Mouse (Mus musculus) heart, embryonic 15.5 days (tissue): ENCODE measurements around the gene Mettl15. TPM values are rescaled to one million over a fixed set of nuclear protein-coding genes. Genes with fewer than 3 reads are reported as not detected.

Experiments
- ATAC-seq: fragments of 200-750 bp; cut with Nextera tagmentation; replicated peaks from 2 replicates; pipeline ENCODE4 v1.8.0; 2017; ENCODE audit warnings: low read depth, moderate TSS enrichment; ENCODE audit not compliant: insufficient number of reproducible peaks, insufficient read depth, low FRiP score
- H3K27ac ChIP-seq: fragments of 300-500 bp; sonication (generic); 2 replicates; pipeline ENCODE4 v1.5.1; 2015; ENCODE audit warnings: mild to moderate bottlenecking, inconsistent platforms
- H3K27me3 ChIP-seq: fragments of 300-500 bp; sonication (generic); 2 replicates; pipeline ENCODE4 v1.6.1; 2015; ENCODE audit warnings: inconsistent platforms
- H3K36me3 ChIP-seq: fragments of 300-500 bp; sonication (generic); 2 replicates; pipeline ENCODE4 v1.6.1; 2015; ENCODE audit warnings: mild to moderate bottlenecking, inconsistent platforms
- H3K4me1 ChIP-seq: fragments of 300-500 bp; sonication (generic); replicated peaks from 2 replicates; pipeline ENCODE4 v1.6.1; 2015; ENCODE audit warnings: inconsistent platforms
- H3K4me2 ChIP-seq: fragments of 300-500 bp; sonication (generic); 2 replicates; pipeline ENCODE4 v1.6.1; 2015; ENCODE audit warnings: inconsistent platforms, mild to moderate bottlenecking, moderate library complexity
- H3K4me3 ChIP-seq: fragments of 300-500 bp; sonication (generic); 2 replicates; pipeline ENCODE4 v1.5.1; 2015; ENCODE audit warnings: mild to moderate bottlenecking, inconsistent platforms
- H3K9ac ChIP-seq: fragments of 300-500 bp; sonication (generic); 2 replicates; pipeline ENCODE4 v1.6.1; 2015; ENCODE audit warnings: mild to moderate bottlenecking, inconsistent platforms
- H3K9me3 ChIP-seq: fragments of 300-500 bp; sonication (generic); replicated peaks from 2 replicates; pipeline ENCODE4 v1.6.1; 2016; ENCODE audit warnings: inconsistent platforms
- WGBS: fragments of 180-500 bp; shearing (Covaris S2); methylation state at CpG from one replicate; pipeline ENCODE4 v1.1.7; 2015; ENCODE audit warnings: mixed read lengths; 5-methylcytosine and 5-hydroxymethylcytosine counted together
- polyA plus RNA-seq: library from polyadenylated mRNA; unstranded; fragments of >200 nt; fragmentation: Nextera tagmentation; extraction: Ambion mirVana; gene quantifications from 2 replicates; pipeline ENCODE4 v1.2.1, GENCODE M21; 2015

Gene Mettl15
- polyA plus RNA-seq = 15.7 and 16.5 TPM in 2 replicates

DNA sequence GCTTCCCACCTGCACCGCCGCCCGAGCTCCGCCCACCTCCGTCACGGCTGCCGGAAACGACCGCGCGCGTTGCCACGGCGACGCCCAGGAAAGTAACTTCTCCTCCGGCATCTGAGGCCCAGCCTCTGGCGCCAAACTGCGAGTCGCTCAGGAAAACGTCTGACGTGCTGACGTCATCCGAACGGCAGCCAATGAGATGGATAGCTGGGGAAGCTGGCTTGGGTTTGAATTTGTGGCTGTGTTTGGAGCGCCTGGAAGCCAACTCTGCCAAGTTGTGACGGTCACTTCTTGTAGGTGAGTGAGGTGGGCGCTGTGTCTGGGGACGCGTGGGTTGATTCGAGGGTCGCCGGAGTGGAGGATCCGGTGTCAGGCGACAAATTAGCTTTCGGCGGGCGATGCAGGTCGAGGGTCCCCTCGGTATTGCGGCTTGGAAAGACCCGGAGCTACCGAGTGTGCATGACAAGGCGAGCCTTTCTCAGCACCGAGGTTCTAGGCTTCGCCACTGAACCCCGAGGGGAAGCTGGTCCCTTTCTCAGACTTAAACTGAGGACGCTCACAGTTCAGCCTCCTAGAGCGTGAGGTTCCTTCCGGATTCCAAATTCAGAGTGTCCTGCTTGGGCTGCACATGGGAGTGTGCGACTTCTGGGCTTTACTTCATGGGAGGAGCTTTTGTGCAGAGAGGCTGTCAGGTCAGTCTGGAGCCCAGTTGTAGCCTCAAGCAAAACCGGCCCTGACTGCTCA is at the start of gene Mettl15, which contains the start of gene Kif18a:
Mettl15 (minus strand) TSS at position 149 of the 741 bp plus-strand sequence.
Kif18a (plus strand) TSS at position 139 of the 741 bp plus-strand sequence.
- H3K9me3 ChIP-seq = no peaks in the 10 kb centered on the region
- peak within 1 kb of the TSS; percentile 81 for H3K4me3 ChIP-seq
- peak within 1 kb of the TSS; percentile 82 for H3K27ac ChIP-seq
- H3K9ac ChIP-seq = peak within 1 kb of the TSS; percentile 70
- ATAC-seq = peak; percentile 96
- no peaks in the 10 kb centered on the region for H3K36me3 ChIP-seq
- peak within 1 kb of the TSS; percentile 67 for H3K4me2 ChIP-seq
- no peaks in the 10 kb centered on the region for H3K27me3 ChIP-seq
- WGBS = under 1% methylated on average over 51 of the region's 51 CpGs
- peaks cover 16% of the 10 kb centered on the region for H3K4me1 ChIP-seq

DNA sequence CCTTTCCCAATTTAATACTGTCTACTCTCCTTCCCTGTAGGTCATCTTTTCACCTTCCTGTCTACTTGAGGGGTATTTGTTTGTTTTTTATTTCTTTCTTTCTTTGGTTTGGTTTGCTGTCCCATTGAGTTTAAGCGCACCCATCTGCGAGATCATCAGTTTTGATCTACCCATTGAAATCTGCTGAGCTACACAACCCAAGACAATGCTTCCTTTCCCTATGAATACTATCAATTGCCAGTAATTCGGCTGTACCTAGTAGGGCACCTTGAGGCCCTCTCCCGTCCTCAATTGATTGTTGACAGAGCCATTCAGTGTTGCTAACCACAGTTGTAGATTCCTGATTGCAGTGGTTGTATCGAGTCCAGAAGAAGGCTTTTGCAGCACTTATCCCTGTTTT is 30.8 kb upstream of the Mettl15 start:
- H3K4me2 ChIP-seq = no peak overlapping the region
- WGBS = 93% methylated on average over 5 of the region's 5 CpGs
- H3K27ac ChIP-seq = no peak overlapping the region
- no peaks in the 10 kb centered on the region for H3K27me3 ChIP-seq
- peaks cover 32% of the 10 kb centered on the region for H3K36me3 ChIP-seq
- H3K9me3 ChIP-seq = no peaks in the 10 kb centered on the region
- H3K4me3 ChIP-seq = no peak overlapping the region
- no peak for ATAC-seq
- no peaks in the 10 kb centered on the region for H3K4me1 ChIP-seq
- no peak overlapping the region for H3K9ac ChIP-seq

DNA sequence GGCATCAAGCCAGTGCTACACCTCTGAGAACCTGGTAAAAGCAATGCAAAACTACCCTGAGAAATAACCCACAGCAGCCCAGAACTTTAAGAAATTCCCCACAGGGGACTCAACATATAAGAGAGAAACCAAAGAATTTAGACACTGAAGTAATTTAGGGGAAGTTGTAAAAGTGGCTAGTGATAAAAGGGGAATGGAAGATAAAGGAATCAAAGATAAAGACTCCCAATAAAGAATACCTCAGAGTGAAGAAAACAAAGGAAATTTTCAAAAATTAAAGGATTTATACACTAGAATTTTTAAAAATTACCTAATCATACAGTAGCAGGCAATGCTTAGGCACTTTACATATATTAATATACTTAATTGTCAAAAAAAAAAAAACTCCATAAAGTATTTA is 23.1 kb upstream of the Mettl15 start:
- H3K9ac ChIP-seq = no peak overlapping the region
- H3K27ac ChIP-seq = no peak overlapping the region
- no peak for ATAC-seq
- H3K4me1 ChIP-seq = no peaks in the 10 kb centered on the region
- H3K36me3 ChIP-seq = peaks cover 18% of the 10 kb centered on the region
- H3K27me3 ChIP-seq = no peaks in the 10 kb centered on the region
- H3K4me3 ChIP-seq = no peak overlapping the region
- no peaks in the 10 kb centered on the region for H3K9me3 ChIP-seq
- H3K4me2 ChIP-seq = no peak overlapping the region

DNA sequence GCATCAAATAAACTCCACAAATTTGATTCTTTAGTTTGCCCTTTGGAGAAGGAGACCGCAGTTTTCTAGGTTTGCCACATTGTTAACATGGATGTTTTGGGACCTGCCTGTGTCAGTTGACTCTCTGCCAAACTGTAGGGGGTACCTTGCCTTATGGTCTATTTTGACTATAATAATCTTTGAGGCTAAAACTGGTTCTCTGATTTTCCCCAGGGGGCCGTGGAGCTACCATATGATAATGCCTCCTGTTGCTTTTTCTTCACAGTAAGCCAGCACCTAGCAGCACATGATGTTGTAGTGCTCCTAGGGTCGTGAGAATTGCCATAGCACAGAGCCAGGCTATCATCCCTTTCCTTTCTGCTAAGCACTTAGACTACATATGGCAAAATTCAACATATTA is 21.7 kb upstream of the Mettl15 start:
- ATAC-seq = no peak
- peaks cover 16% of the 10 kb centered on the region for H3K36me3 ChIP-seq
- H3K4me2 ChIP-seq = no peak overlapping the region
- H3K27me3 ChIP-seq = no peaks in the 10 kb centered on the region
- H3K9ac ChIP-seq = no peak overlapping the region
- no peaks in the 10 kb centered on the region for H3K4me1 ChIP-seq
- no peak overlapping the region for H3K4me3 ChIP-seq
- H3K27ac ChIP-seq = no peak overlapping the region
- H3K9me3 ChIP-seq = no peaks in the 10 kb centered on the region
- 90% methylated on average over 3 of the region's 3 CpGs for WGBS

DNA sequence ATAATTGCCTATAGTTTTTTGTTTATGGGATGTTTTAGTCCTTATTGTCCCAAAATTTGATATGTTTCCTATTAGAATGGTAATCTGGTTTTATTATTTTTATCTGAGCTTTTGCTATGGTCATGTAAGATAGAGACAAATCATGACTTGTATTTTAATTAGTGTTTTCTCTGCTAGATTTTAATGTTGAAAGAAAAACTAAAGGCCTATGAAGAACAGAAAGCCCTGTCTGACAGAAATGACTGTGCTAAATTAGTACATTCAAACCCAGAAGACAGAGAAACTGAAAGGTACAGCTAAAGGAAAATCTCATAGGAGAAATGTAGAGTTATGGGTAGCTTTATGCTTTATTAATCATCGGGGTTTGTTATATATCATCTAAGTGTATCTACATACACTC is 17.6 kb upstream of the Mettl15 start:
- Histone ChIP-seq H3K4me1 (no peaks in the 10 kb centered on the region), H3K9ac (no peak overlapping the region), H3K9me3 (no peaks in the 10 kb centered on the region), H3K4me2 (no peak overlapping the region), H3K4me3 (no peak overlapping the region), H3K27ac (no peak overlapping the region), H3K27me3 (no peaks in the 10 kb centered on the region), H3K36me3 (peaks cover 18% of the 10 kb centered on the region)
- WGBS = 90% methylated on average over 1 of the region's 1 CpGs
- no peak for ATAC-seq

DNA sequence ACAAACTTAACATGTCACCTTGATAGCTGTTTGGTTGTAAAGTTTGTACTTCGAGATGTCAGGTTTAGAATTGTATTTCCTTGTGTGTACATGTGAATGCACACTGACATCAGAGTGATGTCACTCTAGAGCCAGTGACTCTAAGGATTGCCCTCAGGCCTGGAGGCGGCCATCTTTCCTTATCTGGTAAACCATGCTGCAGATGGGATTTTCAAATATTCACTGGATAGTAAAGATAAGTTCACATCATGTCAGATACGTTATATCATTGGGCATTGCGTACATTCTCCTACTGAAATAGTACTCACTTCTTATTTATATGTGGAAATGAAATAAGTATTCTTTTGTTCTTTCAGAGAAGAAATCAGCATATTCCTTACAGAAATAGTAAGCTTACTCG is 15.7 kb upstream of the Mettl15 start:
- no peak overlapping the region for H3K4me2 ChIP-seq
- H3K9me3 ChIP-seq = no peaks in the 10 kb centered on the region
- H3K4me3 ChIP-seq = no peak overlapping the region
- peaks cover 26% of the 10 kb centered on the region for H3K36me3 ChIP-seq
- no peak for ATAC-seq
- 87% methylated on average over 5 of the region's 5 CpGs for WGBS
- no peak overlapping the region for H3K27ac ChIP-seq
- no peaks in the 10 kb centered on the region for H3K27me3 ChIP-seq
- no peak overlapping the region for H3K9ac ChIP-seq
- H3K4me1 ChIP-seq = no peaks in the 10 kb centered on the region

DNA sequence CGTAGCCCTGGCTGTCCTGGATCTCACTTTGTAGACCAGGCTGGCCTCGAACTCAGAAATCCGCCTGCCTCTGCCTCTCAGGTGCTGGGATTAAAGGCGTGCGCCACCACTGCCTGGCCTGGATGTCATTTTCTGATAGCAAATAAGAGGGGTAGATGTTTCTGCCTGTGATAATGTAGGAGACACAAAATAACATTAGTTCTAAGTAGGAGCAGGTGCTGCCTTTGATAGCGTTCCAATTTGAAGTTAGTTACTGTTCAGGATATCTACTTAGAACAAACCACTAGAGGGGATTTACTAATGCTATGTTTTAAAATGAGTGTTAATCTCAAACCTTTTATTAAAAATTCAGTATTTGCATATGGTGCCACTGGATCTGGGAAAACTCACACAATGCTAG is 8.8 kb upstream of the Mettl15 start:
- H3K4me1 ChIP-seq = no peaks in the 10 kb centered on the region
- ATAC-seq = no peak
- no peaks in the 10 kb centered on the region for H3K27me3 ChIP-seq
- H3K9ac ChIP-seq = no peak overlapping the region
- WGBS = 95% methylated on average over 6 of the region's 6 CpGs
- no peak overlapping the region for H3K27ac ChIP-seq
- no peak overlapping the region for H3K4me2 ChIP-seq
- H3K36me3 ChIP-seq = peaks cover 24% of the 10 kb centered on the region
- H3K9me3 ChIP-seq = no peaks in the 10 kb centered on the region
- H3K4me3 ChIP-seq = no peak overlapping the region

DNA sequence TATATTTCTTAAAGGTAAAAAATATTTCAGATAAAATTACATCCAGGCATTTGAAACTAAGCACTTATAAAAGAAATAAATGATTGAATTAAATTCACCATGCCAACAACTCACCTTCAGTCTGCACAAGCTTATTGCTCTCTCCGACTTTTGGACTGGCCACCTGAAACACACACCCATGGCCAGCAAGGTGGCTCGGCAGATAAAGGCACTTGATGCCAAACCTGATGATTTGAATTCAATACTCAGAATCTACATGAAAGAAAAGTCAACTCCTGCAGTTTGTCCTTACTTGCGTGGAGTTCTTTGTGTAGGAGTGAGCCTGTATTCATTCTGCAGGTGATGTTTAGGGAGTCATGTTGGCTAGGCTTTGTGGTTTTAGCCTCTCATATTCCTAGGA is 3.6 kb upstream of the Mettl15 start:
- Histone ChIP-seq H3K4me3 (no peak overlapping the region), H3K27ac (no peak overlapping the region), H3K4me1 (peaks cover 11% of the 10 kb centered on the region), H3K4me2 (no peak overlapping the region), H3K9me3 (no peaks in the 10 kb centered on the region), H3K36me3 (no peaks in the 10 kb centered on the region), H3K27me3 (no peaks in the 10 kb centered on the region), H3K9ac (no peak overlapping the region)
- ATAC-seq = no peak
- WGBS = 94% methylated on average over 3 of the region's 3 CpGs

DNA sequence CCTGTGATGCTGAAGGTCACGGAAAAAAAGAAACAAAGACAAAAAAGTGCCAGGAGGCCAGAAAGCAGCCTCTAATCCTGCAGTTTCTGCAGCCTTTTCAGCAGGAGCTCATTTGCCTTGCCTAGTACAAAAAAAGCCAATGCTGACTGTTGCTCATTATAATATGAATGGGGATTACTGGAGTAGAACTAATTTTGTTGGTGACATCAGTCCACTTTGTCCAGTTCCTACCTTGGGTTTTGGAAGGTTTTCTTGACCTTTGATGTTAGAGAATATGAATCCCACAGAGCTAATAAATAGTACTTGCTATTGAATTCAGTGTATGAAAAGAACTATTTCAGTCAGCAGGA is 768 bp upstream of the Mettl15 start:
- H3K4me3 ChIP-seq = peak overlapping the region; percentile 81
- H3K36me3 ChIP-seq = no peaks in the 10 kb centered on the region
- 0% methylated on average over 1 of the region's 1 CpGs for WGBS
- ATAC-seq = no peak
- H3K4me2 ChIP-seq = peak overlapping the region; percentile 67
- peak overlapping the region; percentile 82 for H3K27ac ChIP-seq
- no peaks in the 10 kb centered on the region for H3K27me3 ChIP-seq
- H3K9ac ChIP-seq = peak overlapping the region; percentile 70
- H3K4me1 ChIP-seq = peaks cover 16% of the 10 kb centered on the region
- no peaks in the 10 kb centered on the region for H3K9me3 ChIP-seq

DNA sequence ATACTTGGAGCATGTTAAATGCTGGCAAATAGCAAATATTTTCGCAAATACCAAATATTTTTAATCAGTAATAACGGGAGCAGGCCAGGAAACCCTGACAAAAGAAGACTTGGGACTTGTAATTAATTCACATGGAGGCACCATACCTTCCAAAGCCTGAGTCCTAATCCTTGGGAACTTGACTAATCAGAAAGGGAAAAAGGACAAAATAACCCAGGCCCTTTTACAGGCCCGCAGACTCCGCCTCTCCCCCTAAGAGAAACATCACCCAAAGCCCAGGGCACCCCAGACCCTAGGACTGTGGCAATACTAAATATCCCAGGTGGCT is 312 bp downstream of the Mettl15 start:
- H3K27ac ChIP-seq = peak overlapping the region; percentile 82
- WGBS = 7% methylated on average over 4 of the region's 4 CpGs
- H3K27me3 ChIP-seq = no peaks in the 10 kb centered on the region
- no peaks in the 10 kb centered on the region for H3K36me3 ChIP-seq
- peak overlapping the region; percentile 81 for H3K4me3 ChIP-seq
- no peak for ATAC-seq
- peak overlapping the region; percentile 70 for H3K9ac ChIP-seq
- H3K9me3 ChIP-seq = no peaks in the 10 kb centered on the region
- peaks cover 16% of the 10 kb centered on the region for H3K4me1 ChIP-seq
- peak overlapping the region; percentile 67 for H3K4me2 ChIP-seq

DNA sequence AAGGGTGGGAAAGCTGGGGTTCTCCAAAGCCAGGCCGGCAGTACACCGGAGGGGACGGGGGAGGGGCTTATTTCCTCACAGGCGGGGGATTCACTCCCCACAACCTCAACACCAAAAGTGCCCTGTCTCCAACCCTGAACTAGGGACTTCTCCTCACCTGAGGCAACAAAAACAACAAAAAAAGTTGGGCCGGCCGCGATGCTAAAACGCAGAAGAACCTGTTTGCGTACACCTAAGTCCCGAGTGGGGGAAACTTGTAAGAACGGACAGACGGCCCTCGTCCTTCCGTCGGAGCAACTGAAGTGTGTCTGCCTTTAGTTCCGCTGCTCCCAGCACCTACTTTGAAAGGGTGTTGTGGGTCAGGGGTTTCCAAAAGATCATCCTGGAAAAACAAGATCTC is 2.5 kb downstream of the Mettl15 start:
- Histone ChIP-seq H3K9me3 (no peaks in the 10 kb centered on the region), H3K9ac (peak overlapping the region; percentile 71), H3K36me3 (no peaks in the 10 kb centered on the region), H3K4me3 (peak overlapping the region; percentile 78), H3K4me2 (peak overlapping the region; percentile 73), H3K27me3 (no peaks in the 10 kb centered on the region), H3K4me1 (peaks cover 16% of the 10 kb centered on the region), H3K27ac (peak overlapping the region; percentile 50; the same call in 1 of the 2 replicates)
- 0% methylated on average over 16 of the region's 16 CpGs for WGBS
- no peak for ATAC-seq

DNA sequence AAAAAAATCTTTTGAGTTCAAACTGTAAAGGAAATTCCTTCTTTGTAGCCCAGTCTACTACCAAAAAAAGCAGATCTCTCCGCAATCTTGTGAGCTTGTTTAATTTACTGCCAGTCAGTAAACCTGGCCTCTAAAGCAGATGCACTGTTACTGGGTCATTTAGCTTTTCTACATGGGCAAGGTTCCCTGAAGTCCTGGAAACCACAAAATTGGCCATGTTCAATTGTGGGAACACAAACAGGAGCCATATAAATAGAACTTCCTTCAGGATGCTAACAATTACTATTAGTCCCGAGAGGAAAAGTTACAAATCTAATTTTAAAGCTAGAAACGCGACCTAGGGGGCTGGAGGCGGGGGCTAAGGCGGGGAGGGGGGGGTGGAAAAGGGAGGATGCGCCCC is 3.0 kb downstream of the Mettl15 start:
- H3K27ac ChIP-seq = peak overlapping the region; percentile 50; the same call in 1 of the 2 replicates
- no peaks in the 10 kb centered on the region for H3K36me3 ChIP-seq
- no peak for ATAC-seq
- no peaks in the 10 kb centered on the region for H3K9me3 ChIP-seq
- no peaks in the 10 kb centered on the region for H3K27me3 ChIP-seq
- H3K4me1 ChIP-seq = peaks cover 16% of the 10 kb centered on the region
- WGBS = 6% methylated on average over 7 of the region's 7 CpGs
- H3K4me3 ChIP-seq = peak overlapping the region; percentile 78
- H3K9ac ChIP-seq = peak overlapping the region; percentile 71
- peak overlapping the region; percentile 73 for H3K4me2 ChIP-seq
